8 mouse cellular contexts compared by ENCODE assay signal in genomic region chr17:43017341-43018052, GRCm38 (mm10). TPM values are rescaled to one million over a fixed set of nuclear protein-coding genes. Genes with fewer than 3 reads are reported as not detected.
DNase-seq lines count a peak whose midpoint lies in the region; ATAC-seq and TF ChIP-seq lines count a peak whose summit lies in the region.

No protein-coding gene starts in this region.

- peaks cover 50% of the 10 kb centered on the region; the same call in 1 of the 2 replicates for H3K79me2 ChIP-seq in macrophage (ENCODE audit: inconsistent target)

- ATAC-seq in forebrain, embryonic 16.5 days = peak; percentile 28
- peak; percentile 83 to 89 for ATAC-seq in hematopoietic stem cell, adult 5-6 weeks (replicated peaks in 1 of 2; ENCODE audit: insufficient read depth in 1 of 2, low FRiP score in 2 of 2, low TSS enrichment in 1 of 2, low read depth in 1 of 2, poor library complexity in 2 of 2, severe bottlenecking in 2 of 2)

- H3K4me3 ChIP-seq in ES-Bruce4 (ENCODE audit: low read depth, low read length) (peak overlapping the region; percentile 74), macrophage (ENCODE audit: inconsistent target) (peak overlapping the region; percentile 57)
- H3K4me3 ChIP-seq in forebrain, embryonic 16.5 days (replicated peaks; ENCODE audit: low read length) = peak overlapping the region; percentile 96

- H3K36me3 ChIP-seq in ES-Bruce4 (ENCODE audit: control insufficient read depth, insufficient read depth, low read length, poor library complexity, severe bottlenecking) = no peaks in the 10 kb centered on the region
- H3K36me3 ChIP-seq in forebrain, embryonic 16.5 days (ENCODE audit: control insufficient read depth, insufficient read depth) = 0 out of 2 replicates have a peak, but pooled peaks cover 2% of the 10 kb centered on the region
- no peaks in the 10 kb centered on the region for H3K36me3 ChIP-seq in macrophage (ENCODE audit: inconsistent target)

- no peaks in the 10 kb centered on the region for H3K9me3 ChIP-seq in ES-Bruce4 (replicated peaks; ENCODE audit: control insufficient read depth, insufficient read depth, low read length, poor library complexity, severe bottlenecking)
- no peaks in the 10 kb centered on the region for H3K9me3 ChIP-seq in forebrain, embryonic 16.5 days (ENCODE audit: control insufficient read depth, low read length)

- WGBS in forebrain, embryonic 16.5 days = under 1% methylated on average over 39 of the region's 40 CpGs
- under 1% methylated on average over 32 of the region's 40 CpGs for WGBS in macrophage (ENCODE audit: missing documents)

- H3K27ac ChIP-seq in ES-Bruce4 (ENCODE audit: insufficient read depth, low read length) (no peak overlapping the region), macrophage (peak overlapping the region; percentile 44)
- peak overlapping the region; percentile 96 for H3K27ac ChIP-seq in forebrain, embryonic 16.5 days (ENCODE audit: low read length)

- peak overlapping the region; percentile 60 for H3K4me2 ChIP-seq in forebrain, embryonic 16.5 days (ENCODE audit: low read length)

- peak; percentile 30 for DNase-seq in cerebellum, adult 8-10 months
- DNase-seq in left cerebral cortex, postnatal 10 days (ENCODE audit: extremely low spot score in 1 of 2, low spot score in 2 of 2) = peak; percentile 43 to 83
- peak; percentile 43 for DNase-seq in right cerebral cortex, adult 18-20 months
- peak; percentile 40 for DNase-seq in urinary bladder, postnatal 14 days (ENCODE audit: low spot score)

- H3K4me1 ChIP-seq in ES-Bruce4 (ENCODE audit: control insufficient read depth, insufficient read depth, low read length) = no peaks in the 10 kb centered on the region
- H3K4me1 ChIP-seq in forebrain, embryonic 16.5 days (replicated peaks; ENCODE audit: control insufficient read depth, insufficient read depth, low read length) = peaks cover 11% of the 10 kb centered on the region

- no peaks in the 10 kb centered on the region for H3K27me3 ChIP-seq in ES-Bruce4 (ENCODE audit: control insufficient read depth, insufficient read depth, low read length, poor library complexity, severe bottlenecking)
- H3K27me3 ChIP-seq in forebrain, embryonic 16.5 days (replicated peaks; ENCODE audit: control insufficient read depth, insufficient read depth, low read length) = no peaks in the 10 kb centered on the region

- intact Hi-C loops in left cerebral cortex, postnatal 10 days (cut with DNase I) = loop anchor here (2.0 to 5.0 kb wide), 2 partner anchors 60 to 211 kb away; no protein-coding TSS in a partner anchor

- TF ChIP-seq EP300 in ES-Bruce4 (IDR thresholded peaks at IDR 0.05; ENCODE audit: insufficient read depth, low read depth, low read length) = no peak

- no peak for TF ChIP-seq CTCF in ES-Bruce4 (IDR thresholded peaks at IDR 0.05; ENCODE audit: low read depth, low read length)

- TF ChIP-seq POLR2A in ES-Bruce4 (IDR thresholded peaks at IDR 0.05; ENCODE audit: insufficient read depth, low read length) = no peak

- peak overlapping the region; percentile 71 for H3K9ac ChIP-seq in ES-Bruce4 (ENCODE audit: low read depth, poor library complexity, severe bottlenecking)
- H3K9ac ChIP-seq in forebrain, embryonic 16.5 days (replicated peaks; ENCODE audit: low read depth, low read length) = peak overlapping the region; percentile 99

RNA-seq across cellular contexts. Expression of gene Tnfrsf21, which starts 1.1 kb away (rescaled TPM):
- 11.9 and 13.1 TPM in 2 replicates for polyA plus RNA-seq in ES-Bruce4 (2011; ENCODE audit: insufficient read depth, insufficient read length, low read depth, missing spikeins)
- polyA plus RNA-seq in forebrain, embryonic 16.5 days (2015; fragmentation: Nextera tagmentation; extraction: Ambion mirVana) = 66.5 and 67.8 TPM in 2 replicates
- total RNA-seq in hematopoietic stem cell, adult 5-6 weeks (2017) = 53.9 and 56.3 TPM in 2 replicates
- total RNA-seq in left cerebral cortex, postnatal 10 days (2021) = 10 to 100 TPM; 78.3 to 79.0 TPM
- 10 to 100 TPM in 14 of 26 experiments, 1 to 10 TPM in 12; 3.1 to 31.4 (median 16.9) TPM for total RNA-seq in macrophage (2018; cell fraction: chromatin; rRNA removed)
- total RNA-seq in macrophage (2018; cell fraction: cytosol; rRNA removed) = 10 to 100 TPM; 21.7 to 50.9 (median 35.4) TPM
- 10 to 100 TPM in 25 of 26 experiments, 1 to 10 TPM in 1; 7.8 to 67.0 (median 37.2) TPM for total RNA-seq in macrophage (2018; cell fraction: nucleus; rRNA removed)
- 20.9 to 43.2 TPM (median 42.8 TPM) in 3 replicates for polyA plus RNA-seq in macrophage (2018)
